Mouse (Mus musculus): ENCODE results near the gene Rsg1.

The Rsg1 gene

DNA sequence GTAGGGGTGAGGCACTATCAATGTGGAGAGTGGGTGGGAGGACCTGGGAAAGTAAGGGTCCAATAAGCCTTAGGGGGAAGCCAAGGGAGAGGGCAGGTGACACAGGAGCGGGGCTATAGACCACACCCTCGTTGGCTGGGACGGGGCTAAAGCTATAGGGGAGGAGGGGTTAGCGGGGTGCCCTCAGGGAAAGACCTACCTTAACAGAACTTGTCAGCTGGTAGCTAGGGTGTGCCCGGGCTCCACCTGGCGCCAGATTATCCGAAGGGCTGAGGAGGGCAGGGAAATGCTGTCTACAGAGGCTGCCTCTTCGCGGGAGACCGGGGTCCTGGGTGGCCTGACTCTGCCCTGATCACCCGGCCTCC is 34.8 kb downstream of the Rsg1 start:
- peak in 1 of 2 experiments; percentile 9 for DNase-seq

DNA sequence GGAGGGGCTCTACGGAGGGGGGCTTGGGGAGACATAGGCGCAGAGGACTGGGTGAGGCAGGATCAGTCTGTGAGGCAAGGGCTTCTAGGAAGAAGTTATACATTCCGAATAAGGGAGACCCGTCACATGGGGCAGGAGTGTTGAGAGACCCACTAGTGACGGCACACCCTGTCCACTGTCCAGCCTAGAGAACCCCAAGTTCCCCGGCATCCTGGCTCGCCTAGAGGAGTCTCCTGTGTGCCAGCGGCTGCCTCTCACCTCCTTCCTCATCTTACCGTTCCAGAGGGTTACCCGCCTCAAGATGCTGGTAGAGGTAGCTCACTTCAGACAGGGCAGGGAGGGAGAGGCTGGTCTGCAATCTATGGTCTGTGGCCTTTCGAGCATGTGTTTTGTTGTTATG is 35.6 kb downstream of the Rsg1 start:
- DNase-seq: no peak

DNA sequence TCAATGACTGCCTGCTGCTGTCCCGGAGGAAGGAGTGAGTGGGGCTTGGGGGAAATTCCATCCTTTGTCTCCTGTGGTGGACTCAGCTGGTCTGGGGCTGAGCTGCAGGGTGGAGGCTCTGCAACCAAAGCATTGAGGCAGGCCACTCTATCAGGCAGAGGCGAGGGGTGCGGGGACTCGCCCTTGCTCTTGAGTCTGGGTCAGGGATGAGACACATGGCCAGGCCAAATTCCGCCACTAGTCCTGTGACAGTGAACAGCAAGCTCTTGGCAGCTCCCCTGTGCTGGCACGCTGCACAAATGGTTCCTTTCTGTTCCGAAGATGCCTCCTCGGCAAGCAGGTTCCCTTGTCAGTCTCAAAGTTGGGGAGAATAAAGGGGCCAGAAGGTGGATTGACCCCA is 37.3 kb downstream of the Rsg1 start:
- DNase-seq: peak; percentile 80 to 83

DNA sequence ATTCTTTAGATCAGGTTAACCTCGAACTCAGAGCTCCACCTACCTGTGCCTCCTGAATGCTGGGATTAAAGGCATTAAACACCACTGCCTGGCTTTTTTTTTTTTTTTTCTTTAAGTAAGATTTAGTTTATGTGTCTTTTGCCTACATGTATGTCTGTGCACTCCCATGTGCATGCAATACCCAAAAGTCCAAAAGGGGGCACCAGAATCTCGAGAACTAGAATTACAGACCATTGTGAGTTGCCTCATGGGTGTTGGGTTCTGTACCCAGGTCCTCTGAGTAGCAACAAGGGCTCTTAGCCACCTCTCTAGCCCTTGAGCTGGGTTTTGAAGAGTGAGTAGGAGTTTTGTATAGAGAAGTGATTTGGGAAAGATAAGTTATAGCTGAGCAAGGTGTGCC is 38.9 kb downstream of the Rsg1 start:
- no peak for DNase-seq

DNA sequence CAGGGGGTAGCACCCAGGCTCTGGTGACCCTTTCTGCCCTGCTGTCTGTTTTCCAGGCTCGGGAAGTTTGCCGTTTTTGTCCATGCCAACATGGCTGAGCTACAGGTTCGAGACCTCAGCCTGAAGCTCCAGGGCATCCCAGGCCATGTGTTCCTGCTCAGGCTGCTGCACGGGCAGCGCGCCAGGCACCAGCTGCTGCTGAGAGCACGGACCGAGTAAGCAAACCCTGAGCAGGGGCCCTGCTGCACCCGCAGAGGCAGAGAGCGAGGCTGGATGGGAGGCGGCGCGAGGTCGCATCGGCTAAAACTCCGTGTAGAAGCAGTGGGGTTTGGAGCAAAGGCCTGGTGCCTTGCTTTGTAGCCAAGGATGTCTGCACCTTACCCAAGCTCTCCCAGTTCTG is 40.5 kb downstream of the Rsg1 start:
- peak; percentile 81 to 88 for DNase-seq

DNA sequence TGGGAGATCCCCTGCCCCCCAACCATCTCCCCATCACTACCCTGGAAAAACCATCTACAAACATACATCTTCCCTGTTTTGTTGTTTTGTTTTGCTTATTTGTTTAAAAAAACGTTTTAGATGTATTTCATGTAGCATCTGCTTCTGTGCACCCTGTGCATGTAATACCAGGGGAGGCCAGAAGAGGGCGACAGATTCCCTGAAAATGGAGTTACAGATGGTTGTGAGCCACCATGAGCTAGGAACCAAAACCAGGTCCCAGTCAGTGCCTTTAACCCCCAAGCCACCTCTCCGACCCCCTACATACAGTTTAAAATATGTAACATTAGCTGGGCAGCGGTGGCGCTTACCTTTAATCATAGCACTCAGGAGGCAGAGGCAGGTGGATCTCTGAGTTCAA is 43.7 kb downstream of the Rsg1 start:
- DNase-seq: no peak

DNA sequence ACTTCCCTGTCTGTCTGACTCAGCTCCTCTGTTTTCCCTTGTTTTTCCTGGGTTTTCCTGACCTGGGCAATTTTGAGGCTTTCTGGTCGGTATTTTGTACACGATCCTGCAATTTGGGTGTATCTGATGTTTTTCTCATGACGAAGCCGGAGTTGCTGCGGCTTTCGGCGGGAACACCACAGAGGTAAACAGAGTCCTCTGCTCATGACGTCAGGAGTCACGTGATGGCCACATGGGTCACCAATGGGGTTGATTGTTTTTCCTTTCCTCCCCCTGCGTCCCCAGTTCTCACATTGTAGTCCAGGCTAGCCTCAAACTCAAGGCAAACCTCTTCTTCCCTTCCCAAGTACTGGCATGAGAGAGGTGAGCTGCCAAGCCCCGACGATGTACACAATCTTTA is 45.7 kb downstream of the Rsg1 start:
- no peak for DNase-seq

DNA sequence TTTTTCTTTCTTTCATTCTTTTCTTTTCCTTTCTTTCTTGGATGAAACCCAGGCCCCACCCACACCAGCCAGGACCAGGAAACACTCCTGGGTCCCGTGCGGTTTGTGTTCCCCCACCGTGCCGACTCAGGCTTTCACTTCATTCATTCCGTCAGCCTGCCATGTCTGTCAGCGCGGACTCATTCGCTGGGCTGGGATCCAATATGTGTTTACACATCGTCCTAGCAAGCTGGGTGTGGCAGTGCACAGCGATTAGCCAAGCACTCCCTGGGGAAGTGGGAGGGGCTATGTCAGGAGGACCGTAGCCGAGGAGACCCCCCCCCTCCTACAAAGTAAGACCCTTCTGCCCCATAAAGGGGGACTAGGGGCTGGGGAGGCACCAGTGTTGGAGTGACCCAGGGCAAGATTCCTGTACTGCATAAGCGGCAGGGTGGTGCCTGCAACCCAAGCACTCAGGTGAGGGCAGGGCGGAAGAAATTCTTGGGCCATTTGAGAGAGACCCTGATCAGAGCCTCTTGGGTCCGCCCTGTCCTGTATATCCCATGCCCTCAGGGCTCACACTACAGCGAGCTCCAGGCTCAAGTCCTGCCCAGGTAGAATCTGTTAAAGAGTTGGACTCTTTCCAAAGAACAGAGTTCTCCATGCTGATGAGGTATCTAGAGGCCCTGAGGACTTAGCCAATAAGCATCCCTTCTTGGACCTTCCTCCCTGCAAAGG is 46.4 kb downstream of the Rsg1 start:
- DNase-seq: no peak

DNA sequence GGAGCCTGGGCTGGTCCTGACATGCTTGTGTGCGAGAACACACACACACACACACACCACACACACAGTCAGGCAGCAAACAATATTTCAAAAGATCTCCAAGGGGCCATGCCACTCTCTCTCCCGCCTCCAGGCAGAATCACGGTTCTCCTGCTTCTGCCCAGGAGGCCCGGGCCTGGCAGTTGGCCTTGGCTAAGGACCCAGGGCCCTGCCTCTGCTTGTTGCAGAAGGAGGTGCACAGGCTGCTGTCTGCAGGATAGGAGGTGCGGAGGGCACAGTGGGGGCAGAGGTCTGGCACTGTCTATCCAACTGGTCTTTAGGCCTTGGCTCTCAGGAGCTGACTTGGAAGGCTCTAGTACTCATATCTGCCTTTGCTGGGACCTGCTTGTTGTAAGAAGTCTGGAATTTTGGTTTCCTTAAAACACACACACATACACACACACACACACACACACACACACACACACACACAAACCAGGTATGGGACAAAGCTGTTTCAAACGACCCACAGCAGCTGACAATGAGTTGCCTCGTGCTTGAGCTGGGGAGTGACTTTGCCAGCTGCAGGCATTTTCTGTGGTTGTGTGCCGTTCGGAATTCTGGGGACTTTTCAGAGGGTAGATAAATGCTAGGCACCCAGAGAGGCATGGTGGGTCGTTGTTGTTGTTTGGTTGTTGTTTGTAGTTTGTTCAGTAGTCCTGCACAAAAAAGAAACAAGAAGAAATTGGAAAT is 49.3 kb downstream of the Rsg1 start:
- no peak for DNase-seq

DNA sequence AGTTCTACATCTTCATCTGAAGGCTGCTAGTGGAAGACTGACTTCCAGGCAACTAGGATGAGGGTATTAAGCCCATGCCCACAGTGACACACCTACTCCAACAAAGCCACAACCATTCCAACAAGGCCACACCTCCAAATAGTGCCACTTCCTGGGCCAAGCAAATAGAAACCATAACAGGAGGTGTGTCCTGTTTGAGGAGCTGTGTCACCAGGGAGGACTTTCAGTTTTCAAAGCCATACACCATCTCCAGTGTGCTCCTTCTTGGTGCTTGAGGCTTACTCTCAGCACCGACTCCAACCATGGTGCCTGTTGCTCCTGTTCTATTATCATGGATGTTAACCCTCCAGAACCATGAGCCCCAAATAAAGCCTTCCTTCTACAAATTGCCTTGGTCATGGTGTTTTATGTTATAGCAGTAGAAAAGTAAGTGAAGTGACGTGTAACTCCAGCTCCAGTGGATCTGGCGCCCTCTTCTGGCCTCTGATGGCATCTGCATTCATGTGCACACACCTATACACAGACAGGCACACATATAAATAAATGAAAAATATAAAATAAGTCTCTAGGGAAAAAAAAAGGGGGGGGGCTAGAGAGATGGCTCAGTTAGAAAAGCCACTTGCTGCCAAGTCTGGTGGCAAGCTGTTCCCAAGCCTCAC is 52.4 kb downstream of the Rsg1 start:
- DNase-seq: no peak

DNA sequence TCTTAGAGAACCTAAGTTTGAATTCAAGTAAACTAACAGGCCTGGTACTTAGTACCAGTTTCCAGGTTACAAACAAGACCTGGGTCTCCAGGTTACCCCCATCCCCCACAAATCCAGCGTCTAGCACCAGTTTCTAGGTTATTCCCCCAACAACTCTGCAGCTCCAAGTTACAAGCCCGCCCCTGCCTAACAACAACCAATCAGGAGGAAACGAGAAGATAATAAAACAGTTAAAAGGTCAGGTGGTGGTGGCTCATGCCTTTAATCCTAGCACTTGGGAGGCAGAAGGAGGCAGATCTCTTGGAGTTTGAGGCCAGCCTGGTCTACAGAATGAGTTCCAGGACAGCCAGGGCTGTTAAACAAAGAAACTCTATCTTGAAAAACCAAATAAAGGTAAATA is 53.5 kb downstream of the Rsg1 start:
- DNase-seq: no peak

DNA sequence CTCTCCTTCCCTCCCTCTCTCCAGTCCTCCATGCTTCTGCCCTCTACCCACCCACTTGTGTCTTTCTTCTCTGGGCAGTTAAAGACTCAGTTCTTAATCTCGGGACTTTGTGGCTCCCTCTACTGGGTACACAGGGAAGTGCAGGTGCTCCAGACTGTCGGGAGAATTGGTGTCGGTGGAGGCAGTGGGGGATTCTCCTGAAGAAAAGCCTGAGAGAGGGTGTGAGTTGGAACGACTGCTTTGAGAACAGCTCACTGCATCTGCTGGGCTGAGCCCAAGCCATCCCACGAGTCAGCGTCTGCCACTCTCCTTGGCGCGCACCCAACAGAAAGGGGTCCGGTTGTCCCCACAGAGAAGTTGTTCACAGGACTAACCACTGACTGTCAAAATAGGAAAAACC is 54.1 kb downstream of the Rsg1 start:
- peak; percentile 75 to 83 for DNase-seq

DNA sequence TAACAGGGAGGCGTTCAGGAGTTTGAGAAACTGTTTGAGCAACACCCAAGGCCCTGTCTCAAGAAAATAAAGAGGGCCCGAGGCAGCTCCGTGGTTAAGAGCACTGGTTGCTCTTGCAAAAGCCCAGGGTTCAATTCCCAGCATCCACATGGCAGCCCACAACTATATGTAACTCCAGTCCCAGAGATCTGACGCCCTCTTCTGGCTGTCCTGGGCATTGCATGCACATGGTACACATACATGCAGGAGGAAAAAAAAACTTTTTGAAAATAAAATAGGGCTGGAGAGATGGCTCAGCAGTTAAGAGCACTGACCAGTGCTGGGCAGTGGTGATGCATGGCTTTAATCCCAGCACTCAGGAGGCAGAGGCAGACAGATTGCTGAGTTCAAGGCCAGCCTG is 54.6 kb downstream of the Rsg1 start:
- DNase-seq: no peak

DNA sequence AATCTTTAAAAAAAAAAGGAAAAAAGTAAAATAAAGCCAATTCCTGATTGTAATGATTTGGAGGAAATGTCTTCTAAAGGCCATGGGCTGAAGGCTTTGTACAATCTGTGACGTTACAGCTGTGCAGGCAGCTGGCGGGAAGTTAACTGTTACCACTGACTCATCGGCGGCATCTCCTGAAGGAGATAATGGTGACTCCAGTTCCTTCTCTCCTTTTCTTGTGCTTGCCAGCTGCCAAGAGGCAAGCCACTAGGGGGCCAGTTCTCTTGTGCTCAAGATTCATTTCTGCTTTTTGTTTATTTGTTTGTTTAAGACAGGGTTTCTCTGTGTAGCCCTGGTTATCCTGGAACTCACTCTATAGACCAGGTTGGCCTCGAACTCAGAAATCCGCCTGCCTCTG is 55.3 kb downstream of the Rsg1 start:
- DNase-seq: no peak

DNA sequence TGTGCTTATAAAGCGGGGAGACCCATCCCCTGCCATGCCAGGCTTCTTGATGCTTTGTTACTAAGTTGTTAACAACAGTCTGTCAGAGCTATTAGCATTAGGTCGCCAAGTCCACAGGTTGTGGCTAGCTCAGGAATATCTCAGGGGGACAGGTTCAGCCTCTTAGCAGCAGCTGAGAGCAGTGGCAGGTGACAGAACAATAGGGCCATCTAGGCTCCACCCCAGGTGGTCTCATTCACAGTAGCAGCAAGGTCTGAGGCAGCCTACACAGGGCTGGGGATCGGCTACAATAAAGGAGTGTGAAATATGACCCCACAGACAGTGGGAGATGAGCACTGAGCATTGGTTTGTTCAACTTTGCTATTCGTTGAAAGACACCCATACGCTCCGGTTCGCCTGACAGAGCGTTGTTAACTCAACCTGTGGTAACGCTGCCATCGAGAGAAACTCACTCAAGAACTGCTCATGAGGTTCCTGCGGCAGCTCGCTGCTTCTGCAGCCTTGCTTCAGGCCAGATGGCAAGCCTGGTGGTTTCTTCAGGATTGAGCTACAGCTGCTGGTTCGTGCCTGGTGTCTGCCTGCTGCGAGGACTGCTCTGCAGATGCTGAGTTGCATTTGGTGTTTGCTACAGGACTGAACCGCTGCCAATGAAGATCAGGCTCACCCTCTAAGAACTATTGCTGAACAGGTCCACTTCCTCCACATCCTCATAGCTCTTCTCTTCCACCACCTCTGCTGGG is 56.6 kb downstream of the Rsg1 start:
- no peak for DNase-seq

DNA sequence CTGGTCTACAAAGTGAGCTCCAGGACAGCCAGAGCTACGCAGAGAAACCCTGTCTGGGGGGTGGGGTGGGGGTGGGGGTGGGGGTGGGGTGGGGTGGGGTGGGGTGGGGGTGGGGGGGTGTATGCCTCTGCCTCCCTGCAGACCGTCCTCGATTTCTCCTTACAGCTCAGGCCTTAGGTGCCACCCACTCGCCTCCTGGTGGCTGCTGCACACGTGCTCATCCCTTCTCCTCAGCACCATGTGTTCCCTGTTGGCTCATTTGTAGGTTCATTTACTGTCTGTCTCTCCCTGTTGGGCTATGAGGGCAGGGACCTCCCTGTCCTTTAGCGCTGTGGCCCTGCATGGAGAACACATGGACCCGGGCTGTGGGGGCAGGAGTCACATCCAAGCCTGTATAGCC is 57.5 kb downstream of the Rsg1 start:
- DNase-seq: no peak

DNA sequence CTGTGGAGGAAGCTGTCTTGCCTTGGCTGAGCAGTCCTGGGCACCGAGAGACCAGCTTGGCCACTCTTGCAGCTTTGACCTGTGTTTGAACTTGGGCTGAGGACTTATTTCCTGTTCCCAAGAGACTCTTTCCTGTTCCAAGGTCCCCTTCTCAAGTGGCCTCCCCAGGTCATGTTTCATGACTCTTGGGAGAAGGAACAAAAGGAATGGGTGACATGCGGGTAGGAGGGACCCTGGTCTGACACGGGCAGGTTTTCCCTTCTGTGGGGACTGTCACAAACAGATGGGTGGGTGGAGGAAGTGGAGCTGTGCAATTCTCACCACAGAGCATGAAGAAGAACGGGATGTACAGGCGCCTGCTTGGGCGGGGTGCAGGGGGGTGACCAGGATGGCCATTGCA is 58.0 kb downstream of the Rsg1 start:
- no peak for DNase-seq

DNA sequence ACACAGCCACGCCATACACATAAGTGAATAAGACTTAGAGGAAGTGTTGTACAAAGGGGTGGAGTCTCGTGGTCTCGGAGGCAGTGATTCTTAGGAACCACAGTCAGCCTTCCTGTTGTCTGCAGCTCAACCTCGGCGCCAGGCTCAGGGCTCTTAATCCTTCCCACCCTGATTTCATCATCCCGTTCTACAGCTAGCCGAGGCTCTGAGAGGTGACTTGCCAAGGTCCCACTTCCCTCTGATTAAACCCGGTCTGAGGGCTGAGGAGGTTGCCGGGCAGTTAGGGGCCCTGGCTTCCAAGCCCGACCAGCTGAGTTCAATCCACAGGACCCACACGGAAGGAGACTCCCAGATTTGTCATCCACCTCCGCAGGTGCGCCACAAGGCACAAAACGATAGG is 59.1 kb downstream of the Rsg1 start:
- DNase-seq: no peak

DNA sequence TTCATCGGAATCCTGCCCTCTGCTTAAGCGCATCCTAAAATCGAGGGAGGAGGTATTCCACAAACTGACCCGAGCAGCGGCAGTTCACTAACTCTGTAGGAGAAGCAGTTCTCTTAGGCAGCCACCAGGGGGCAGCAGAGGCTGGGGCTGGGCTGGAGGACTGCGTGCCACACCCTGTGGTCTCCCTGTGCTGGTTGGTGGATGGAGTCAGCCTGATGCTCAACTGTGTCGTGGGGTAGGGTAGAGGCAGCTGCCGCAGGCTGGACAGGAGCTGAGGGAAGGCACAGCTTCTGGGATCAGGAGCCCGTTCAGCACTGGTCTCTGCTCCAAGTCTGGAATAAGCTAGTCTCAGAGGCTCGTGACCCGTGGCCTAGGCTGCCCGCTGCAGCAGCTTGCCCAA is 59.5 kb downstream of the Rsg1 start:
- peak; percentile 94 for DNase-seq

DNA sequence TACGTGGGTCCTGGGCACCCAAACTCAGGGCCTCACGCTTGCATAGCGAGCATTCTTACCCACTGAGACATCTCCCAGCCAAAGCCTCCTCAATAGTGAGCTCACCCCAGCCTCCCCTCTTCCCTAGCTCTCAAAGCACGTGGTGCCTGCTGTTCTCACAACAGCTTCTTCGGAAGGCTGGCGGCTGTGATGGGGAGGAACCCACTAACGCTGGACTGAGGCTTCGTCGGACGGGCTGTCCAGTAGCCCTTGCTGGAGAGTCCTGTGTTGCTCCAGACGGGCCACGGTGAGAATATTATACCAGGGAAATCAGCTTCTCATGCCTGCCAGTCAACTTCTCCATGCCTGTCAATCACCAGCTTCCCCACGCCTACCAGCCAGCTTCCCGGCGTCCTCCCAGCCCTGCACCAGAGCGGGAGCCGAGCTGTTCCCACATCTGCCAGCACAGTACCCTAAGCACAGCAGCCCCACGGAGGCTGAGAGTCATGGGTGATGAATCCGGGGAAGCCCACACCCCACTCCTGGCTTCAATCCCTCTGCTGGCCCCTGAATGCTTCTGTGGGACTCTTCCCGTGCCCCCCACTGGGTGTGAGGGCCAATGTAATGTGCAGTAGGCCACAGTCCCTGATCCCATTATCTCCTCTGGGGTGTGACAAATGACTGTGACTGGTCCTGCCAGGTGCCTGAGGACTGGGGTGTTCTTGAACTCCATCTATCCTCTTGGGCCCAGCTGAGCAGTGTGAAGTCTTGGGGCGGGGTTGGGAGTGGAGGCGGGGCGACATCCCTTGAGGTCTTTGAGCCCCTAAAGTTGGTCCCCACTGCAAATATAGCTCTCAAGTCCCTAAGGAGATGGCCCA is 61.0 kb downstream of the Rsg1 start:
- no peak for DNase-seq

Data from cerebellum, postnatal 10 days (tissue).